Mouse (Mus musculus) testis, postnatal 10 days (tissue): ENCODE data around the gene Btbd16.

Experiments used
- DNase-seq: peaks from one replicate; pipeline ENCODE4 v3.0.0; 2021; ENCODE audit warnings: low spot score

Btbd16 gene

GRCm38 (mm10) chr7:130770707-130771106 is 3.2 kb upstream of the Btbd16 start:
- peak; percentile 89 for DNase-seq

GRCm38 (mm10) chr7:130773171-130773830 is 568 bp upstream of the Btbd16 start:
- peak; percentile 71 for DNase-seq

- no peak for DNase-seq
Measured at GRCm38 (mm10) chr7:130780866-130781419, 7.1 kb downstream of the Btbd16 start.

DNA sequence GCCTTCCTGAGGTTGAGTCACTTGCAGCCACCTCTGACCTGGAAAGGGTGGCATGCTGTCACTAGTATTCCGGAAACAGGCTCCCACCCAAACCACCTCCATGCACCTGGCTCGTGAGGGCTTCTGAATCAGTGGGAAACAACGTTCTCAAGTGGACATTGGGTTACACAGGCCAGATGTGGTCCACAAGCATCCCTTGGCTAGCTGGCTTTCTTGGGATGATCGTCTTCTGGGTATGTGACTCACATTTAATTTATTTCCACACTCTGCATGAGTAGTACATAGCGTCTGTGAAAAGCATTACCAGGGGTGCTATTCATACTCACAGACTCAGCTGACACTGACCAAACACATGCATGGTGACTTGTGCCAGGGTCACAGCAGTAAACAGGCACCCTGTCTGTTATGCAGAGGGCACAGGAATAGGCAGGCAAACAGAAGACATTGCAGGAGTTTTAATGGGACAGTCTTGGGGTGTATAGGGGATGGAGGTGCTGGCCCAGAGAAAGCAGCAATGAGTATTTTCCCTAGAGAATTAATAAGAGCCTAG is 8.7 kb downstream of the Btbd16 start:
- DNase-seq = no peak

GRCm38 (mm10) chr7:130785923-130786575 is 12.2 kb downstream of the Btbd16 start:
- no peak for DNase-seq

DNA sequence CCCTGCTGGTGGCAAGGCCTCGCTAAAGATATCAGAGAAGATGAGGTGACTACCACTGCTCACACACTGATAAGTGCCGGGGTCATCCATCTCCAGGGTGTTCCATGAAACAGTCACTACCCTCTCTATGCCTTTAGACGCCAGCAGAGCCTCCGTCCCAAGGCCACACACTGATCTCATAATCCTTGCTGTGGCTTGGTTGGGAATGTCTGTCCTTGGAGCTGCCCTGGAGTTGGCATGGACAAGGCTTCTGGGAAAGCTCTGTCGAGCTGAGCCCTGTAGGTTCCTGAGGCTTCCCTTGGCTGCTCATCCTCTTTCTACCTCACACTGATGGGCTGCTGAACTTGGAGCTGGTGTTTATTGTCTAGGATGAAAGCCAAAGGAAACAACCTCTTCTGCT is 12.8 kb downstream of the Btbd16 start:
- no peak for DNase-seq

DNA sequence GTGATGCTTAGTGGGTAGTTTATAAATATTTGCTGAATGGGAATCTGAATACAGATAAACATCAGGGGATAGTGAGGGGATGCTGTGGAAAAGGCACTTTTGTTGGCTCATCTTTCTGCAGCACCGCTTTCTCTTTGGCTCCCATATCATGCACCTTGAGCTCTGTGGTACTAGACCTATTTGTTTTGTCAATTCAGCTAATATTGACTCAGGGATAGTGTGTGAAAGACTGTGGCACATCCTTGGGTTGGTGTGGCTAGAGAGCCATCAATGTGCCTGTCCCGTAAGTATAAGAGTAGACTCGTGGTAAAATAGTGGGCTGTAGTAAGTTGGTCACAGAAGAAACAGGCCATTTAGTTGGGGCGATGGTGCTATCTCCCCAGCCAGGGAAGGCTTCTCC is 13.7 kb downstream of the Btbd16 start:
- no peak for DNase-seq

DNA sequence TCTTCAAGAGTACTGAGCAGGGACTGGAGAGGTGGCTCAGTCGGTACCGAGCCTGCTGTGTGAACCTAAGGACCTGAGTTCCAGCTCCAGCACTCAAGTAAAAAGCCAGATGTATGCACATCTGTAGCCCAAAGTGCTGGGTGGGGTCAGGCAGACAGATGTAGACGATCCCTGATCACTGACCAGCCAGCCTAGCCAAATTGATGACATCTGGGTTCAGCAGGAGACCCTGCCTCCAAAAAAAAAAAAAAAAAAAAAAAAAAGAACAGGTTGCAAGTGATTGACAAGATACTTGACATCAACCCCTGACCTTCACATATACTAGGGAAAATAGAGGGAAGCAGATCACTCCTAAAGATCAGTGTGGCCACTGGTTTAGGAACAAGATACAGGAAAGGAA is 15.1 kb downstream of the Btbd16 start:
- DNase-seq = no peak

DNA sequence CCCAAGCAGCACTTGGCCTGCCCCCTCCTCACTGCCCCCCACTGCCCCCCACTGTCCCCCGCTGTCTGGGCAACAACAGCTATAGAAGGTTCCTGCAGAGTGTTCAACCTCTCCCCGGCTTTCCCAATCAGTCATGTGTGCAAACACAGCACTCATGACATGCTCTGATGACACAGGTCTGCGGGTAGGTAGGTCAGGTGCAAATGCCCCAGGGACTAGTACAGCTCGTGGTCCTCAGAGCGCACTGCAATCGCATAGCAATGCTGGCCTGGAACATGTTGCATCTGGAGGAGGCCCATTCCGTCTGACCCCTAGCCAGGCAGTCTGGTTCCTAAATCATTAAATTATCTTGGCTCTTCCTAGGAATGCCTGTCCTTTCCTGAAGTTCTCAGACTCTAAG is 15.6 kb downstream of the Btbd16 start:
- DNase-seq = no peak

- DNase-seq = no peak
Measured at GRCm38 (mm10) chr7:130793671-130794070, 19.8 kb downstream of the Btbd16 start.

DNA sequence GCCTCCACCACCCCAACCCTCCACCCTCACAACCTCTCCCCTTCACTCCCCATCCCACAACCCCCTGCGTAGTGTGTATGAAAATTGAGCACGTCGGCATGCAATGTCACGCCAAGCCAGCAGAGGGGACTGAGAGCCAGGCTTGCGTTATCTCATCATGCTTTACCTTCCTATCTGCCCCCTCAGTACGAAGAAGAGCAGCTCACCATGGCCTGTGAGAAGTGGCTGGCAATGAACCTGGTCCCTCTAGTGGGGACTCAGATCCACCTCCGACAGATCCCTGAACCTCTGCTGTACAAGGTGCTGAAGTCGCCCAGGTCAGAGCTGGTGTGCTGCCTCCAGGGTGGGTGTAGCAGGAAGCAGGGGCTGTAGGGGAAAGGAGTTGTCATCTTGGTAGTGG is 22.9 kb downstream of the Btbd16 start:
- no peak for DNase-seq

DNA sequence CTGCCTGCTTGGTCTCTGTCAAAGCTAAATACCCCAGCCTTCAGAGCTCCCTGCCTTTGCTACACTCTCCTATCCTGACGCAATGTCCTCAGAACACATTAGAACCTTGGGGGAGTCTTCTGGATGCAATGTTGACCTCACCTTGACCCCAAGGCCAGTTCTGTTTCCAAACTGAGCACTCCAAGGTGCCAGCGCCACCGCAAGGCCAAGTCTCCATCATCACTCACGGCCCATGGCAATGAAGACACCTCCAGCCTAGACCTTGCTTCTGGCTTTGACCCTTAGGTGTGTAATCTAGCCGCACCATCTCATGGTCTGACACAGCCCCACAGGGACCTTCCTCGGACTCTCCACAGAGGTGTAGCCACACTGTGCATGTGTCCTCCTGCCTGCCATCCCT is 23.7 kb downstream of the Btbd16 start:
- DNase-seq = no peak

- DNase-seq = no peak
Measured at GRCm38 (mm10) chr7:130799418-130799817, 25.5 kb downstream of the Btbd16 start.

GRCm38 (mm10) chr7:130800681-130801080 is 26.8 kb downstream of the Btbd16 start:
- DNase-seq = no peak

- DNase-seq = no peak
Measured at GRCm38 (mm10) chr7:130801811-130802210, 27.9 kb downstream of the Btbd16 start.

GRCm38 (mm10) chr7:130803251-130803825 is 29.5 kb downstream of the Btbd16 start:
- DNase-seq = no peak

DNA sequence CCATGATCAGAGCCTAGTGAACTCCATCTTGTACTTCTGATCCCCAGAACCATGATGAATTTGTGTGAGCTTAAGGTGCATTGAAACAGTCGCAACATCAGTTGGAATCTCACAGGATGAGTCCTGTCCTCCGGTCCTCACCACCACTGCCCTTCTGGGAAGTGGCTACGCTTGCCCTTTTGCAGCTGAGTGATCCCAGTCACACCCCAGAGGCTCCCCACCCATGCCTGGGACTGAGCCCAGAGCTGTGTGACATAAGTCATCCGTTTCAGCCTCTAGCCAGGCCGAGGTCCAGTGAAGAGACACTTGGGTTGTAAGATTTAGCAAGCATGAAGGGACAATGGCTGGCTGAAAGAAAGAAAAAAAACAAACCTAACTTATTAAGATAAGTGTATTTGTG is 31.1 kb downstream of the Btbd16 start:
- DNase-seq = no peak

DNA sequence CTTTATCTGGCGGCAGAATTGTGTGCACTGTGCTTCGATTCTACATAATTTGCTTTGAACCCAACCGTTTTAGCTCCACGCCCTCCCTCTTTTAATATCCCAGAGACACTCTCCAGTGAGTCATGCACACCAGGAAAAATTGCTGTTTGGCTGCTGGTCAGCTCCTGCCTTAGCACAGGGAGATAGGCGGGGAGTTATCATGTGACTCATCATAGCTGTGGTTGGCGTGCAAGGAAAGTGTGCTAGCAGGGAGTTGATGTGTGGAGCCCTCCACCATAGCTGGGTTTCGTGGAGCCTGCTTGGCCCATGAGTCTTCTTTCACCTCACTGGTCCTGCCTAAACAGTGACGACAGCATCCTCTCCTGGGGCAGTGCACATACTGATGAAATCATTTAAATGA is 33.9 kb downstream of the Btbd16 start:
- no peak for DNase-seq

DNA sequence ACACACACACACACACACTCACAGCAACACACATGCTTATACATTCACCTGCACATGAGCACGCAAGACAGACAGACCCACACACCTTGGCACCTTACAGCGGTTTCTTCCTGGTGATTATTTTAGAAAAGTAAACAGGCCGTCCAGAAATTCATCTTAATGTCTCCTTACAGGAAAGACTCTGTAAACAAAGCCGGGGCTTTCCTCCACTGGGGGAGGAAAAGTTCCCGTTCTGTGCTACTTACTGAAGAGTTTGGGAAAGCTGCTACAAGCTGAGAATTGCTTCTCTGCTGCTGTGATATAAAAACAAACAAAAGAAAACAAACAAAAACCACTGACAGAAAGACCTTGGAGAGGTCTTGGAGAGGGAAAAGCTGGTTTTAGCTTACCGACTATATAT is 34.8 kb downstream of the Btbd16 start:
- DNase-seq = no peak

DNA sequence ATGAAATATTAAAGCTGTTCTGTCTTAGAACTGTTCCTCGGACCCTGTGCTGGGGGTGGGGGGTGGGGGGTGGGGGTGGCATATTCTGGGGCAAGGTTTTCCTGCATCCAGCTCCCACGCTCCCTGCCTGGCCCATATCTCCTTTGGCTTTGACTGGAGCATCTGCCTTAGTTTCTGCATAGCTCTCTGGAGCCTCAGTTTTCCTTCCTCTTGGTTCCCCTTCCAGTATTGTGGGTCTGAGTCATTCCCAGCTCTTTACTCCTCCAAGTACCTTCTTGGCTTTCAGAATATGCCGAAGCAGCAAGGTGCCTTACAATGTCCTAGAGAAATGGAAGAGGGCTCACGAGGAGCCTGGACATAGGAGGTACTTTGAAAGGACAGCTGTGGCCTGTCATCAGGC is 36.4 kb downstream of the Btbd16 start:
- DNase-seq = no peak

- DNase-seq = no peak
Measured at GRCm38 (mm10) chr7:130812407-130812806, 38.5 kb downstream of the Btbd16 start.

DNA sequence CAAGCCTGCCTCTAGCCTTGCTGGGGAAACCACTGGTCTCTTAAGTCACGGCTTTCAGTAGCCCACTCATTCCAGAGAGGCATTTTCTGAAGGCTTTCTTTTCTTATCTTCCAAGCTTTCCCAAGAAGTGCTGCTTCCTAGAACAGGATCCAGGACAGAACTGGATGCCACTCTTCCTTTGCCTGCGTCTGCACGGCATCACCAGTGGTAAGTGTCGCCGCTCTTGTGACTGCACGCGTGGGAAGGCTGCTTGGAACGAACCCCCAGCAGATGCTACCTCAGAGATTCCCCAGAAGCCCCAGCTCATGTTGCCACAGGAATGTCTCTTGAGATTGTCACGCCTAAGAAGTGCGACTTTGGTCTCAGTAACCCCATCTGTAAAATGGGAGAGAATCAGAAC is 41.7 kb downstream of the Btbd16 start:
- no peak for DNase-seq

DNA sequence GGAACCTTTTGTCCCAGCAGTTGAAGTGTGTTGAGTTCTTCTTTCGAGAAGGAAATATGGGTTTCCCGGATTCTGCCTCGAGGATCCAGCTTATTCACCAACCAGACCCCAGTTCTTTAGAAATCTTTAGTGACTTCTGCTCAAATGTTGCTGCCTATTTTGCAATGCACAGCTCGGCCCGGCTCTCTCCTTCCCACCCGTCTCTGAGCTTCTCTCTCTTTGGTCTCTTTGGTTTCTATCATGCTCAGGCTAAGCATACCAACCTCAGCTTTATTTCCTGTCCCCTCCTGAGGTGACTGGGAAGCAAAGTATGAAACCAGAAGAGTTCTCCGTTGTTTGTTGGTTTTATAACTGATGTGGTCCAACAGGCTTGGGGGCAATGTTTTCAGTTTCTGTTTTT is 42.4 kb downstream of the Btbd16 start:
- DNase-seq = no peak
